8 mouse cellular contexts compared by ENCODE assay signal in genomic region chr1:185362677-185363520, GRCm38 (mm10). TPM values are rescaled to one million over a fixed set of nuclear protein-coding genes. Genes with fewer than 3 reads are reported as not detected.
DNase-seq lines count a peak whose midpoint lies in the region; ATAC-seq and TF ChIP-seq lines count a peak whose summit lies in the region.

Gene Eprs, plus strand, starts transcription at chr1:185363044.

- no peak for TF ChIP-seq CTCF in ES-Bruce4 (IDR thresholded peaks at IDR 0.05; ENCODE audit: low read depth, low read length)
- no peak; the same call in 1 of the 2 replicates for TF ChIP-seq CTCF in liver, postnatal 0 days (IDR thresholded peaks at IDR 0.05; ENCODE audit: low read depth)

- peaks cover 2% of the 10 kb centered on the region for H3K4me1 ChIP-seq in ES-Bruce4 (ENCODE audit: control insufficient read depth, insufficient read depth, low read length)
- peaks cover 25% of the 10 kb centered on the region for H3K4me1 ChIP-seq in forebrain, embryonic 13.5 days
- H3K4me1 ChIP-seq in liver, postnatal 0 days (ENCODE audit: insufficient read depth) = peaks cover 17% of the 10 kb centered on the region
- peaks cover 21% of the 10 kb centered on the region for H3K4me1 ChIP-seq in neural tube, embryonic 14.5 days (ENCODE audit: control insufficient read depth, insufficient read depth, low read length)

- peak within 1 kb of the TSS; percentile 46 for H3K27ac ChIP-seq in ES-Bruce4 (ENCODE audit: insufficient read depth, low read length)
- peak within 1 kb of the TSS; percentile 90 for H3K27ac ChIP-seq in forebrain, embryonic 13.5 days
- peak within 1 kb of the TSS; percentile 98 for H3K27ac ChIP-seq in liver, postnatal 0 days (ENCODE audit: low read depth)
- peak within 1 kb of the TSS; percentile 89 for H3K27ac ChIP-seq in neural tube, embryonic 14.5 days (ENCODE audit: low read depth, low read length)

- intact Hi-C loops in heart, postnatal 10 days (cut with DNase I) = loop anchor here (2.0 kb wide), 1 partner anchor 30 kb away; the partner anchor contains the start of gene Bpnt1

- peak within 1 kb of the TSS; percentile 66 for H3K4me2 ChIP-seq in forebrain, embryonic 13.5 days
- H3K4me2 ChIP-seq in liver, postnatal 0 days (ENCODE audit: low read depth, low read length) = peak within 1 kb of the TSS; percentile 81
- peak within 1 kb of the TSS; percentile 70 for H3K4me2 ChIP-seq in neural tube, embryonic 14.5 days (ENCODE audit: low read depth, low read length)

- peak within 1 kb of the TSS; percentile 88 for H3K9ac ChIP-seq in ES-Bruce4 (ENCODE audit: low read depth, poor library complexity, severe bottlenecking)
- peak within 1 kb of the TSS; percentile 88 for H3K9ac ChIP-seq in forebrain, embryonic 13.5 days
- H3K9ac ChIP-seq in liver, postnatal 0 days (replicated peaks) = peak within 1 kb of the TSS; percentile 91
- peak within 1 kb of the TSS; percentile 82 for H3K9ac ChIP-seq in neural tube, embryonic 14.5 days (replicated peaks; ENCODE audit: low read depth, low read length)

- H3K4me3 ChIP-seq in ES-Bruce4 (ENCODE audit: low read depth, low read length) = peak within 1 kb of the TSS; percentile 99
- peak within 1 kb of the TSS; percentile 96 for H3K4me3 ChIP-seq in forebrain, embryonic 13.5 days
- H3K4me3 ChIP-seq in liver, postnatal 0 days (ENCODE audit: low read depth, low read length) = peak within 1 kb of the TSS; percentile 89
- peak within 1 kb of the TSS; percentile 98 for H3K4me3 ChIP-seq in neural tube, embryonic 14.5 days (ENCODE audit: low read depth, low read length)

- H3K27me3 ChIP-seq in ES-Bruce4 (ENCODE audit: control insufficient read depth, insufficient read depth, low read length, poor library complexity, severe bottlenecking) = no peaks in the 10 kb centered on the region
- H3K27me3 ChIP-seq in forebrain, embryonic 13.5 days = no peaks in the 10 kb centered on the region
- H3K27me3 ChIP-seq in liver, postnatal 0 days (ENCODE audit: insufficient read depth, low read length) = no peaks in the 10 kb centered on the region
- no peaks in the 10 kb centered on the region for H3K27me3 ChIP-seq in neural tube, embryonic 14.5 days (ENCODE audit: control insufficient read depth, insufficient read depth, low read length)

- H3K9me3 ChIP-seq in ES-Bruce4 (replicated peaks; ENCODE audit: control insufficient read depth, insufficient read depth, low read length, poor library complexity, severe bottlenecking) = no peaks in the 10 kb centered on the region
- H3K9me3 ChIP-seq in forebrain, embryonic 13.5 days (replicated peaks) = no peaks in the 10 kb centered on the region
- H3K9me3 ChIP-seq in liver, postnatal 0 days (ENCODE audit: low read length) = no peaks in the 10 kb centered on the region
- H3K9me3 ChIP-seq in neural tube, embryonic 14.5 days (ENCODE audit: control insufficient read depth, low read length) = no peaks in the 10 kb centered on the region

- no peak for TF ChIP-seq EP300 in ES-Bruce4 (IDR thresholded peaks at IDR 0.05; ENCODE audit: insufficient read depth, low read depth, low read length)
- no peak; the same call in 1 of the 2 replicates for TF ChIP-seq EP300 in liver, postnatal 0 days (IDR thresholded peaks at IDR 0.05; ENCODE audit: low read depth)

- peak; percentile 25 for TF ChIP-seq POLR2A in ES-Bruce4 (IDR thresholded peaks at IDR 0.05; ENCODE audit: insufficient read depth, low read length)

- DNase-seq in heart, postnatal 10 days = peak; percentile 99
- peak; percentile 90 for DNase-seq in large intestine, adult 2 months (ENCODE audit: low read depth, low spot score)
- DNase-seq in liver, postnatal 0 days = peak; percentile 100
- peak; percentile 99 for DNase-seq in testis, postnatal 10 days (ENCODE audit: low spot score)

- peaks cover 7% of the 10 kb centered on the region; the same call in 1 of the 2 replicates for H3K36me3 ChIP-seq in ES-Bruce4 (ENCODE audit: control insufficient read depth, insufficient read depth, low read length, poor library complexity, severe bottlenecking)
- peaks cover 10% of the 10 kb centered on the region for H3K36me3 ChIP-seq in forebrain, embryonic 13.5 days (ENCODE audit: poor library complexity, severe bottlenecking)
- peaks cover 7% of the 10 kb centered on the region; the same call in 1 of the 2 replicates for H3K36me3 ChIP-seq in liver, postnatal 0 days (replicated peaks; ENCODE audit: insufficient read depth, low read length)
- H3K36me3 ChIP-seq in neural tube, embryonic 14.5 days (ENCODE audit: control insufficient read depth, insufficient read depth, low read length) = peaks cover 5% of the 10 kb centered on the region; the same call in 1 of the 2 replicates

- ATAC-seq in cerebellum, adult (ENCODE audit: insufficient number of reproducible peaks, low FRiP score, low TSS enrichment) = peak; percentile 93
- peak; percentile 97 for ATAC-seq in forebrain, embryonic 13.5 days
- peak; percentile 97 for ATAC-seq in liver, postnatal 0 days
- ATAC-seq in neural tube, embryonic 14.5 days (ENCODE audit: low read depth) = peak; percentile 98

- WGBS in forebrain, embryonic 13.5 days = under 1% methylated on average over 82 of the region's 92 CpGs
- WGBS in large intestine, adult 2 months = under 1% methylated on average over 92 of the region's 92 CpGs
- WGBS in liver, postnatal 0 days (ENCODE audit: insufficient replicate concordance) = under 1% methylated on average over 70 of the region's 92 CpGs
- under 1% methylated on average over 92 of the region's 92 CpGs for WGBS in neural tube, embryonic 14.5 days

RNA-seq across cellular contexts. Expression of gene Eprs, which starts in this region (rescaled TPM):
- 179 and 189 TPM in 2 replicates for polyA plus RNA-seq in ES-Bruce4 (2011; ENCODE audit: insufficient read depth, insufficient read length, low read depth, missing spikeins)
- 151 and 159 TPM in 2 replicates for polyA plus RNA-seq in forebrain, embryonic 13.5 days (2015; fragmentation: Nextera tagmentation; extraction: Ambion mirVana)
- 10 to 100 TPM; 74.3 to 75.4 TPM for total RNA-seq in heart, postnatal 10 days (2021)
- 8.6 and 10.3 TPM in 2 replicates for polyA plus RNA-seq in large intestine, adult 2 months (2012; rRNA removed)
- 47.4 and 55.4 TPM in 2 replicates for polyA plus RNA-seq in liver, postnatal 0 days (2015; fragmentation: Nextera tagmentation; extraction: Ambion mirVana)
- polyA plus RNA-seq in neural tube, embryonic 14.5 days (2014; fragmentation: Nextera tagmentation; extraction: Ambion mirVana) = 131 and 158 TPM in 2 replicates

Comparison
In these comparisons a context has a peak if more than half of its experiments do, and no peak if none do; other contexts are left out.
1. Peak in every context shown above with its lines: DNase-seq, ATAC-seq, H3K4me3 ChIP-seq and H3K27ac ChIP-seq.
2. H3K27ac ChIP-seq: peak in every context shown above with its lines; median percentile 98 in liver, postnatal 0 days; 90 in forebrain, embryonic 13.5 days; 89 in neural tube, embryonic 14.5 days; 46 in ES-Bruce4.